Mouse (Mus musculus) left cerebral cortex, postnatal 25 days (tissue): ENCODE measurements at regions not wholly inside any gene's neighbourhood (a gene's known extent, or its start where the extent isn't known, plus 50 kb on each side); places are given as distances from the start of the nearest gene placed in this dataset.

Source experiments
- DNase-seq, 2 experiments: peaks; one replicate each; pipeline ENCODE4 v3.0.0; 2022; ENCODE audit warnings: low spot score in 2 of 2, mixed read lengths in 1 of 2
- intact Hi-C: fragments of 180-260 bp; cut with DNase I; formaldehyde crosslinking; loops from one replicate; pipeline ENCODE4 v1.15.1; 2025

DNA sequence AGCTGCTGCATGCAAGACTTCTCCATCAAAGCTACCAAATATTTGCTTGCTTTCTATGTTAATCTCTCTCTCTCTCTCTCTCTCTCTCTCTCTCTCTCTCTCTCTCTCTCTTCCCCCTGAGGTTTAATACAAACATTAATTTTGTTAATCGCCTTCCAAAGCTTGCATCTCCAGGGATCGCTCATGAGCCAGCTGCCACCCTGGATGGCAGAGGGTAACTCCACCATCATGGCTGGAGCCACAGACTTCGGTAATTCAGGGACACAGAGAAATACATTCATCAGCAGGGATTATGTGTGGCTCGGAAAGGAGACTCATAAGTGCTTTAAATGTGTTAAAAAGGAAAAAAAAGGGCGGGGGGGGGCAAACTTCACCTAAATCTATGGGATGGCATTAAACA, 601.7 kb upstream of the Tenm3 start:
- intact Hi-C loops = no loop called here
- DNase-seq = no peak

DNA sequence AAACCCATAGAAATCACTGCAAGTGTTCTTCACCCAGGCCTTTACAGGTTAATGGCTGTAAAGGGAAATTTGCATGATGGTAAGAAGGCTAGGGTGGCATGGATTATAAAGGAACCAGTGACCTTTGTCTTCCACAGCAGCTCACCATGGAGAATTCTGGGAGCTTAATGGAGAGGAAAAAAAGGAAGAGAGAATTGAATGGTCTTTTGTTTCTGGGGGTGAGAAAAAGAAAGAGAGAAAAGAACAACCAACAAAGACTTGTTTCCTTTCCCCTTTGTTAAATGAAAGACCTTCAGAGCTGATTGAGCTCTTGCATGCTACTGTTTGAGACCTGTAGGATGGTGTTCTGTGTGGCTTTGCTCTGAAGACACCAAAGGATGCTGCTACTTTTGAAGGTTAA, 597.5 kb upstream of the Tenm3 start:
- intact Hi-C loops = no loop called here
- DNase-seq = no peak

DNA sequence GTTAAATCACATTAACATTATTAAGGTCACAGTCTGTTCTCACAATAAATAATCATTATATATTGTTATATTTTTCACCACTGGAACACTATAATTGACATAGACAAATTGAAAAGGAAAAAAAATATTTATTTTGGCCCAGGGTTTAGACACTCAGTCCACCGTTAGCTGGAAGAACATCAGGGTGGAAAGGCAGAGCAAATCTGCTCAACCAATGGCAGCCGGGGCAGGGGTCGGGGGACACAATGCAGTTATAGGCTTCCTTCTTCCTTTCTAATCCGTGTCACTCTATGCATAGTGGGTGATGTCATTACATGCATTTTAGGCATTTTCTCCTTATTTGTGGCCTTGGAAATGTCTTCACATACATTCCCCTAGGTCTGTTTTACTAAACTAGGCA, 552.8 kb upstream of the Tenm3 start:
- intact Hi-C loops = no loop called here
- DNase-seq = no peak

DNA sequence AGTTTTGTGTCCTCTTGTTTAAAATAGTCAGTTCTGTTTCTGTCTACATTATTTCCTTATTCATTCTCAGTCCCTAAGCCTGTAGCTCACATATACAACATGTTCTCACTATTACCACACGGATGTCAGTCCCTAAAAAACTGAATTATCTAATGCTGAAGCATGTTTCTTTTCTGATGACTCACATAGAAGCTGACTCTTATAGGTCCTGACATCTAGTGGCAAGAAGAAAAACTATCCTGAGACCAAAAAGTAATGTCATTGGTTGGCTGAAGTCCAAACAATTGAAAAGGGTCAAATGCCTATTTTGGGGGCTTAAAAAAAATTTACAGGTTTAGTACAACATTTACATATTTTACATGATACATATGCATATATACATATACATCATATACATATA, 551.3 kb upstream of the Tenm3 start:
- no peak for DNase-seq
- intact Hi-C loops = no loop called here

DNA sequence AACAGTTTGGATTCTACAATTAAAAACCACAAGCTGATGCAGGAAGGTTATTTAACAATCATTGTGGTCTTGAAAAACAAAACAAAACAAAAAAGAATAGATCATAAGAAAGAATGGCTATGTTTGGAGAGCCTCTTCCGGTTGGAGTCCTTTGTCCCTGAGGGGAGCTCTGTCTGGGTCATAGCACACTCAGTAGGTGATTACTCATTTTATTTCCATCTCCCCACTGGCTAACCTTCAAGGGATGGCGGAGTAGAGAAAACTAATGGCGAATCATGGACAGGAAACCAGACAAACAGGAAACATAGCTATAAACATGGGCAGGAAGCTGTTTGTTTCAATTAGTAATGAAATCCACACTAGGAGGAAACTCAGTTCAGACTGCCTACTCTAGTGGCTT, 545.8 kb upstream of the Tenm3 start:
- intact Hi-C loops = no loop called here
- DNase-seq = no peak

DNA sequence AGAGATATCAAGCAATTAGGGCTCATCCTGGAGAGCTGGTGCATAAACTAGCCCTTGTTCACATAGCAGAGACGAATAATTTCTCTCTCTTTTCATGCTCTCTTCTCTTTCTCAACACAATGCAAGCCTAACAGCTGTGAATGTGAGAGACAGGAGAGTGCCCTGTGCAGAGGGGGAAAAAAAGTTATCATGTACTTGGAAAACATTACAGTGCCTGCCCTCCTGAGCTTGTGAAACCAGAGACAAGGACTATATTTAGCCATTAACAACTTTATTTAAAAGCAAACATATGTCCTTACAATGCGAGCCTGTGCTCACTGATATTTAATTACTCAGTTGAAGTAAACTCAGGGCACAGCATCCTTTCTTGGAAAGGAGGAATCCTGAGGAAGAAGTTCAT, 543.8 kb upstream of the Tenm3 start:
- no peak for DNase-seq
- intact Hi-C loops = no loop called here

DNA sequence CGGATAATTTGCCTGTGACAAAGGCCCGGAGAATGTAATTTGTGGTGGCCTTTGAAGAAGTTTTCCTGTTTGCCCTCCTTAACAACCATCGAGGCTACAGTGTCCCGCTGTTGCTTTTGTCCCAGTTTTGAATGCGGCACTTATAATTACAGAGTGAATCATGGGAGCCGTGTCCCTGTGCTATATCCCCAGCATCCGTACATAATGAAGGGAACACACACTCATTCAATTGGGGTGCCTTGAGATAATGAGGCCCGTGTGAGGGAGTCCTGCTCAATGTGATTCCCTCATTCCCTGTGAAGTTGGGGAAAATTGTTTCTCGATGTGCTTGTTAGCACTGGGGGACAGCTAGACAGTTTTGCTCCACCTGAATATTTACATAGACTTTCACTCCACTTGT, 528.9 kb upstream of the Tenm3 start:
- intact Hi-C loops = no loop called here
- no peak for DNase-seq

DNA sequence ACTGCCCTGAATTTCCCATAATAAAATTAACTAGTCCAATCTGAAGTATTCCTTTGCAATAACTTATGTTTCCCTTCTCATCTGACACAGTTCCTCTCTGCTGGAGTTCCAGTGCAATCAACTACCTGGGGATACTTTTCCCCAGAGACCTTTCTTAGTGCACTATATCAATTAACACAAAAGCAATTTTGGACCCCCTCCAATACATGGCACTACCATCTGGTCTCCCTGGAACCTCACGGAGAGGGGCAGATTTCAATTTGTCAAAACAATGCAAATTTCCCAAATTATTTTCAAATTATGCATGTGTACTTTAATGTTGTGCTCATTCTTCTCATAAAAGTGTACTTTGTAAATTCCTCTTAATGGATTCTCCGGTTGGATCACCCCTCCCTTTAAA, 518.9 kb upstream of the Tenm3 start:
- intact Hi-C loops = no loop called here
- DNase-seq = no peak

DNA sequence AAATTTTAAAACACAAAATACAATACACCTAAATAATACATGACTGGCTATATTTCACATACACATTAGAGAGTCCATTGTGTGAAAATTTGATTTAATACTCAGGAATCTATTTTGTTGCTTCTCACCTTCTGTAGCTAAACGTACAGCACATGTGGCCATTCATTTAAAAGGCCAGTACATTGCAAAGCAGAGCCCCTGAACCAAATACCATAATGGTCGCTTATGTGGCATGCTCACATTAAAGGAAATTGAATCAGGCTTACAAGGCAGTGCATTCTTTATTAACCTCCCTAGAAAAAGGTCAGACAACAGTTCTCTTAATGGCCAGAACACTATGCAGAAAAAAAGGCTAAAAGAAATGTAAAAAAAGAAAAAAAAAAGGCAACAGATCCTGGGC, 517.7 kb upstream of the Tenm3 start:
- DNase-seq = no peak
- intact Hi-C loops = no loop called here

DNA sequence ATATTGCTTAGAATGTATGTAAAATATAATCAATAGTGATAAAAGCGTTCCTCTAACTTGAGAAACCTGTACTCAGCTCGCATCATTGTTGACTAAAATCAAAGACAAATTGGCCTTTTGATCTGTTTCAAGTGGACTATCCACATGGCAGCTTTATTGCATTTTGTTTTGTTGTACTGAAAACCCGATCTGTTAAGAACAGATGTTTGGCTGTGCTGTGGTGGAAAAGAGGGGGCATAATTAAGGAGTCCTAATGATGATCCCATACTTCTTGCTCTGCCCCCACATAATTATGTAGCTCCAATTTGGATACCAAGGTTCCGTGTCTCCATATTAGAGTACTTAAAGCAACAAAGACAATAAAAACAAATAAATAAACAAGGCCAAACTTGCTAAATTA, 516.4 kb upstream of the Tenm3 start:
- DNase-seq = no peak
- intact Hi-C loops = no loop called here

DNA sequence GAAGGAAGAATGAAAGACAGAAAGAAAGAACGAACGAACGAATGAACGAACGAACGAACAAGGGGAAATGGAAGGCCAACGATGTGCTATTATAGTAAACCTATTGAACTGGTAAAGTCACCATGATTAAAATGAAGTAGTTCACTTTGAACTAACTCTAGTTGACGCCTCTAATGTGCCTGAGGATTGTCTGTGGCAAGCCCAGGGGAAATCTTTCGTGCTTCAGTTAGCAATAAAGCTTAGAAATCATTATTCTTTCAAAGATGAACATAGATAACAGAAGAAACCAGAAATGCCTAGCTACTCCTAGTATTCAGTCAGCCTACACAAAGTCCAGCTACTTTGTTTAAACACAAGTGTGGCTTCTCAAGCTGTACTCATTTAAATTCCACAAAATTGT, 515.9 kb upstream of the Tenm3 start:
- intact Hi-C loops = no loop called here
- DNase-seq = no peak

DNA sequence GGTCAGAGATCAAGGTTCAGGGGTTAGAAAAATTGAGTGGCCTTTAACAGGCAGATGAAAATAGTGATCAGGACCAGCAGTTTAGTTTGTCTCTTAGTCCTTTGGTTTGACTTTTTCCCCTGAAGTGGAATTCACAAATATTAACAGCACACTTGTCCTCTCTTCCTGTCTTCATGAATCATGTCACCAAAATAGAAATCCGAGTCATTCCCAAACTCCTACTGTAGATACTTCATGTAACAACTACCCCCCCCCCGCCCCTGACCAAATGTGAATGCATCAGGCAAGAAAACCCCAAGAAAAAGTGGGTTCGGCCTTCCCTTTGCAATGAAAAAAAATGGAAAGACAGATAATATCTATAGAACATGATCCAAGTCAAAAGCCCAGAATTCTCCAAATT, 504.9 kb upstream of the Tenm3 start:
- intact Hi-C loops = no loop called here
- DNase-seq = peak in 1 of 2 experiments; percentile 14

DNA sequence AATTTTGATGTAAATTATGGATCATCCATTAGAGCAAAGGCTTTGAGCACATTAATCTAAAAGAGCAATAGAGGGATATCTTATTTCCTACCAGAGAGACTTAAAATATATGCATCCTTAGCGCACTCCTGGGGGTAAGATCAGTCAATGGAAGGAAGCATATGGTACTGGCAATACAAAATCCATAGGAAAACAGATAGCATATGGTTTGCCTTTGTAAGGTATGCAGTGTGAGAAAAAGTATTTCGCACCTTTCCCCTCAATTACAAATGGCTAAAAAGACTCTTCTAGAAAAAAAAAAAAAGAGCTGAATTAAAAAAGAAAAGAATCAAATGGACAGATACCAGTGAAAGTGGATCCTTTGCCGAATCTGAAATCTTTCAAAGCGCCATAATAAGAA, 495.0 kb upstream of the Tenm3 start:
- DNase-seq = no peak
- intact Hi-C loops = no loop called here

DNA sequence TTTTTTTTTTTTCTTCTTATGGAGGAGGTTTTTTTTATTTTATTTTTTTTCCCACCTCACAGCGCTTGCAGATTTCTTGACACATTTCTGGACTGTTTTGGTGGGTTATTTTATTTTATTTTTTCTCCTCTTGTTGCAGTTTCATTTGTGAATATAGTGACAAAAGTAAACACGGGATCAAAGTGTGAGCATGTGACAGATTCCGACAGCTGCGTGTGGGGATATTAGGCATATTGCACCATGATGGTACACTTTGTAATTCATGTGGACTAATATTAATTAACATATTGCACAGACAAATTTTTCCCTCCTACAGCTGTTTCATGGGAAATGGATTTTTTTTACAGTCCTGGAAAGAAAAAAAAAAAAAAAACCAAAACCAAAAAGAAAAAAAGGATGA, 483.2 kb upstream of the Tenm3 start:
- no peak for DNase-seq
- intact Hi-C loops = no loop called here

DNA sequence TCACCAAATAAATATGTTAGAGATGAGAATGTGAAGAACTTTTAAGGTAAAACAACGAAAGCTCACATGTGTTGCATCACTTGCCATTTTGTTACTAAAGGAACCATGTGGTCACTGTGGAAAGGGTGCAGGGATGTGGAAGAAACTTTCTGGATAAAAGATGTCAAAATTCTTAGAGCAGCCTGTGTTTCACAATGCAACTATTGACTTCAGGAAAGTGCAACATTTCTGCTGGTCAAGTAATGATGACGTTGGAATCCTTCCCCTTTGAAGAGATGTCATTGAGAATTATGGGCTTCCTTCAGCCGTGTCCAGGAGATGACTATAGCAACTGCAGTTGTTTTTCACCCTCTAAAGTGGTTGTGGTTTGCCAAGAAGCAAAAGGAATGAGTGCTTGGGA, 477.7 kb upstream of the Tenm3 start:
- intact Hi-C loops = no loop called here
- DNase-seq = no peak

DNA sequence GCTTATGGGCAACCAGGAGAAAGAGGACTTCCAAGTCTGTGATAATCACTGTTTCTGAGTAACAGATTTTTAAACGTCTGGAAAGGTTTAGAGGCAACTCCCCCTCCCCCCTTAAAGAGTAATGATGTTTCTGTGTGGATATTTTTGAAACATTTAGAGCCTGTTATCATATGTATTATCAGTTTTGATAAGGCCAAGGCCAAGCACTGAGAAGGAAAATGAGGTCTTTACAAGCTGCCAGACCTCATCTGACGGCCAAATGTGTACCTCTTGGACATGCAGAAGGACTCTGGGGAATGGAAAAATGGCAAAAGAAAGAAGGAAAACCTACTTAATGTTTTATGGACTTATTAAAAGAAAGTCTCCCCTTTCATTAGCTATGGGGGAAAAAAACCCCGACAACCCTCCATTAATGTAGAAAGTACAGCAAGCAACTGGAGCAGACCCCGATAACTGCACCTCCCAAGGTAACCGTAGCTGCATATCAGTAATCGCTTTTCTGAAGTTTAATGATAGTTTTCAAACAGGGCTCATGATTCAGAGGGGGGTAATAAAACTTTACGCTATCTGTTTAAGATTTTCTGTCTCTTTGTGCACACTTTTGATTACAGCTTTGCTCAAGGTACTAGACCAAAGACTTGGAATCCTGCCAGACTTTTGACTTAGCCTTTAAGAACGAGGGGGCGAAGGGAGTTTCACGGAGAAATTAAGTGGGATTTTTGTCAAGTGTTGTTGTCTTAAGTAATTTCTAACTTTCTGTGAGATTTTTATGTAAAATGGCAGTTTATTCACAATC, 469.9 kb upstream of the Tenm3 start:
- intact Hi-C loops = no loop called here

DNA sequence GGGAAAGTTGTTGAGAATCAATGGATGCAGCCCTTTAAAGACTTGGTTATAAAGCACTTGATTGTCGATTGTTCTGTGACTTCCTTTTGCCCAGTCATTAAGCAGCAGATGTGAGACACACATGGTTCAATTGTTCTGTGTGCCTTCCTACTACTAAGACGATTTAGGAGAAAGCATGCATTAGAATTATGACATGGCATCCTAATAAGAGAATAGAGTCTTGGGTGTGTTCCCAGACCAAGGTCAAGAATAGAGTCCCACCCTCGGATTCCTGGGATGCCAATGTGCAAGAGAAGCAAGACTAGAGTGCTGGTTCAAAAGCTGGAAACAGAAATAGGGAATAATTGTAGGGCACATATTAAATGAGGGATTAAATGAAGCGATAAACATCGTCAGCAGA, 469.1 kb upstream of the Tenm3 start:
- intact Hi-C loops = no loop called here
- no peak for DNase-seq

More for the DNA sequence above, 469.9 kb upstream of the Tenm3 start:
- no peak for DNase-seq

DNA sequence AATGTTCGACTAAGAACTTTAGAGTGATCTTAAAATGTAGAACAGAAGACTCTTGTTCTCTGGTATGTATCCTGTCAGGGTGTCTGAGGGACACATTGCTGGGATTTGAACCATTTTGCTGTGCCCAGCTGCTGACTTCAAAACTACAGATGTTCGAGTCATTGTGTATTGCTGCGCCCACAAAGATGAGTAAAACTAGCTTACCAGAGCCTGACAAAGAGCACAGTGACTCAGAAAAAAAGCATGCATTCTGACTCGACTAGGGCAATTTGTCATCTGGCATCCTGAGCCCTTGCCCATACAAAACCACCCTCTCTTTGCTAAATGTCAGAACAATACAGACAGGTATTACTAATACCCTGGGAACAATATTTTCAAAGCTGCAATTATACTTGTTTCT, 438.6 kb upstream of the Tenm3 start:
- no peak for DNase-seq
- intact Hi-C loops = no loop called here

DNA sequence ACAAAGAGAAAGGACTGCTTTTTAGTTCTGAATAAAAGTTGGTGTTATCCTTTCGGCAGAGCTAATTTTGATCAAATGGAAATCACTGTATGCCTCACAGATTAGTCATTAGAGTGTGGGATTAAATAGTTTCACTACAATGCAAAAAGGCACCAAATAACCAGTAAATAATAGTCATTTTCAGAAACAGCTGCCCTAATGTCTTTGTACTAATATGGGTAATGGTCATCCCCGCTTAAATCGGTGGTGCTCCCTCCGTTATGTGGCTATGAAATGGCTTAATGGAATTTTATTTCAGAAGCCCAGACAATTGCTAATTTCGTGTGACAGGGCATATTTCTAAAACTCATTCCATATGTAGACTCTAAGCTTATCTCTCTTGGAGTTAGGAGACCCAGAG, 437.5 kb upstream of the Tenm3 start:
- DNase-seq = no peak
- intact Hi-C loops = no loop called here

DNA sequence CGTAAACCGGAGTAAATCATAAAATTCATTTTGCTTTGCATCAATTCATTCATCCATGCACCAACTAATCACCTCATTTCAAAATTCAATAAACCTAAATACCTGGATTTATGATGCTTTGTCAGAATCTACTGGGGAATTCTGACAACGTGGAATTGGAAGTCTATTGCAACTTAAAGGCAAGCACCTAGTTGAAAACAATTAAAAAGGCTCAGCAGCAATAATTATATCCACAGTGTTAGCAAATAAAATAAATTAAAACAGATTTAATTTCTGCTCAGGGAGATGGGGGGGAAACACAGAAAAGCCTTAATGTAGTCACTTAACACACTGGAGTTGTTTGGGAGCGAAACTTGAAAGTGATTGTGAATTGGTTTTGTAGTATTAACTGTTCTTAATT, 430.3 kb upstream of the Tenm3 start:
- intact Hi-C loops = no loop called here
- no peak for DNase-seq

DNA sequence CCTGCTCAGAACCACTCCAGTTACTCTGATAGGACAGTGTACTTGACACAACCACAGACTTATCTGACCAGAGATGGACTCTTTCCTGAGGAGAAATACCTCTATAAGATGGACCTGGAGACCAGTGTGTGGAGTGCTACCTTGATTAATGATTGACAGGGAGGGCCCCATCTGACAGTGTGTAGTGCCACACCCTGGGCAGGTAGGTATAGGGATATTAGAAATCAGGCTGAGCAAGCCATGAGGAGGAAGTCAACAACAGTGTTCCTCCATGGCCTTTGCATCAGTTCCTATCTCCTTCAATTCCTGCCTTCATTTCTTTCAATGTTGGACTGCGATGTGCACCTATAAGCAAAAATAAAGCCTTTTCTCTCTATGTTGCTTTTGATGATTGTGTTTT, 429.4 kb upstream of the Tenm3 start:
- no peak for DNase-seq
- intact Hi-C loops = no loop called here

DNA sequence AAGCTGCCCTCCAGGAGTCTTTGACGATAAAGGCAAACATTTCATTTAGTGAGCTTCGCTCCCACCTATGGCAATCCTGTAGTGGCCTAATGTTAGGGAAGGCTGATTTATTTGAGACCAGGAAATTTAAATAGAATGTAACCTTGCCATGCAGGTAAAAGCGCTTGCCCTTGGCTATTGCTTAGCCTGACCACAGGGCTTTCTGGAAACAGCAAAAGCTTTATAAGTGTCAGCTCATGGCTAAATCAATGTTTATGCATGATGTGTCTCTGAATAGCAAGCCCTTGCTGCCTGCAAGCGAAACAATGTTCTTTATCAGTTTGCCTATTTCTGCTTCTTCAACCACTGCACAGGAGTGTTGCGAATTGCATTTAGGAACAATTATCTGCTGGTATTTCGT, 419.7 kb upstream of the Tenm3 start:
- intact Hi-C loops = no loop called here
- DNase-seq = no peak
